Mouse (Mus musculus) heart, embryonic 13.5 days (tissue): ENCODE results near the gene Hus1. TPM values are rescaled to one million over a fixed set of nuclear protein-coding genes. Genes with fewer than 3 reads are reported as not detected.

ENCODE experiments used
- ATAC-seq: fragments of 200-750 bp; cut with Nextera tagmentation; 2 replicates; pipeline ENCODE4 v1.8.0; 2017; ENCODE audit warnings: moderate TSS enrichment; ENCODE audit not compliant: insufficient number of reproducible peaks, low FRiP score, low TSS enrichment; ENCODE audit errors: extremely low read depth
- H3K27ac ChIP-seq: fragments of 300-500 bp; sonication (generic); replicated peaks from 2 replicates; pipeline ENCODE4 v1.5.1; 2015; ENCODE audit warnings: moderate library complexity, mild to moderate bottlenecking, inconsistent platforms
- H3K27me3 ChIP-seq: fragments of 300-500 bp; sonication (generic); replicated peaks from 2 replicates; pipeline ENCODE4 v1.6.1; 2015; ENCODE audit warnings: mild to moderate bottlenecking, inconsistent platforms
- H3K36me3 ChIP-seq: fragments of 300-500 bp; sonication (generic); 2 replicates; pipeline ENCODE4 v1.6.1; 2015; ENCODE audit warnings: mild to moderate bottlenecking, inconsistent platforms
- H3K4me1 ChIP-seq: fragments of 300-500 bp; sonication (generic); 2 replicates; pipeline ENCODE4 v1.6.1; 2015; ENCODE audit warnings: inconsistent platforms
- H3K4me2 ChIP-seq: fragments of 300-500 bp; sonication (generic); 2 replicates; pipeline ENCODE4 v1.6.1; 2015; ENCODE audit warnings: inconsistent platforms, mild to moderate bottlenecking, moderate library complexity
- H3K4me3 ChIP-seq: fragments of 300-500 bp; sonication (generic); 2 replicates; pipeline ENCODE4 v1.5.1; 2015; ENCODE audit warnings: moderate library complexity, mild to moderate bottlenecking, inconsistent platforms
- H3K9ac ChIP-seq: fragments of 300-500 bp; sonication (generic); 2 replicates; pipeline ENCODE4 v1.6.1; 2015; ENCODE audit warnings: inconsistent platforms, mild to moderate bottlenecking, moderate library complexity
- H3K9me3 ChIP-seq: fragments of 300-500 bp; sonication (generic); 2 replicates; pipeline ENCODE4 v1.6.1; 2016; ENCODE audit warnings: inconsistent platforms
- WGBS: fragments of 180-500 bp; shearing (Covaris S2); methylation state at CpG from one replicate; pipeline ENCODE4 v1.1.7; 2015; ENCODE audit warnings: mixed read lengths; 5-methylcytosine and 5-hydroxymethylcytosine counted together
- polyA plus RNA-seq: library from polyadenylated mRNA; unstranded; fragments of >200 nt; fragmentation: Nextera tagmentation; extraction: Ambion mirVana; gene quantifications from 2 replicates; pipeline ENCODE4 v1.2.1, GENCODE M21; 2015

The Hus1 gene
- 12.1 and 13.0 TPM in 2 replicates for polyA plus RNA-seq

- peak within 1 kb of the TSS; percentile 95 for H3K27ac ChIP-seq
- H3K9ac ChIP-seq: peak within 1 kb of the TSS; percentile 95
- H3K4me2 ChIP-seq: peak within 1 kb of the TSS; percentile 94
- H3K4me3 ChIP-seq: peak within 1 kb of the TSS; percentile 90
- 0 out of 2 replicates have a peak, but pooled peaks cover 3% of the 10 kb centered on the region for H3K27me3 ChIP-seq
- H3K9me3 ChIP-seq: no peaks in the 10 kb centered on the region
- ATAC-seq: peak; percentile 76
- H3K36me3 ChIP-seq: peaks cover 26% of the 10 kb centered on the region
- H3K4me1 ChIP-seq: peaks cover 23% of the 10 kb centered on the region
- WGBS: 0% methylated on average over 43 of the region's 43 CpGs
These were observed at the start of gene Hus1 for GRCm38 (mm10) chr11:9010853-9011339. TSS of gene Hus1 (minus strand) at chr11:9011191.

- H3K27ac ChIP-seq: no peak overlapping the region
These were observed 49.5 kb upstream of the Hus1 start for GRCm38 (mm10) chr11:9060484-9060883.

GRCm38 (mm10) chr11:9060029-9060428, 49.0 kb upstream of the Hus1 start:
- Histone ChIP-seq H3K9me3 (no peaks in the 10 kb centered on the region), H3K27me3 (no peaks in the 10 kb centered on the region), H3K4me3 (no peak overlapping the region), H3K9ac (no peak overlapping the region), H3K4me1 (peaks cover 4% of the 10 kb centered on the region), H3K27ac (no peak overlapping the region), H3K4me2 (no peak overlapping the region), H3K36me3 (no peaks in the 10 kb centered on the region)
- ATAC-seq: no peak
- 87% methylated on average over 1 of the region's 1 CpGs for WGBS

More at GRCm38 (mm10) chr11:9060484-9060883, 49.5 kb upstream of the Hus1 start:
- Histone ChIP-seq H3K4me3 (no peak overlapping the region), H3K4me1 (peaks cover 4% of the 10 kb centered on the region), H3K36me3 (no peaks in the 10 kb centered on the region), H3K4me2 (no peak overlapping the region), H3K9ac (no peak overlapping the region), H3K9me3 (no peaks in the 10 kb centered on the region), H3K27me3 (no peaks in the 10 kb centered on the region)
- 27% methylated on average over 5 of the region's 5 CpGs for WGBS
- no peak for ATAC-seq

- Histone ChIP-seq H3K9me3 (no peaks in the 10 kb centered on the region), H3K36me3 (no peaks in the 10 kb centered on the region), H3K4me2 (no peak overlapping the region), H3K4me3 (no peak overlapping the region), H3K9ac (no peak overlapping the region), H3K27ac (no peak overlapping the region), H3K27me3 (no peaks in the 10 kb centered on the region), H3K4me1 (peaks cover 4% of the 10 kb centered on the region)
- no peak for ATAC-seq
- 75% methylated on average over 4 of the region's 4 CpGs for WGBS
These were observed 46.7 kb upstream of the Hus1 start for GRCm38 (mm10) chr11:9057711-9058110.

GRCm38 (mm10) chr11:9056937-9057336, 45.9 kb upstream of the Hus1 start:
- no peak overlapping the region for H3K9ac ChIP-seq
- 70% methylated on average over 2 of the region's 2 CpGs for WGBS
- ATAC-seq: no peak
- no peaks in the 10 kb centered on the region for H3K27me3 ChIP-seq
- H3K4me2 ChIP-seq: no peak overlapping the region
- H3K27ac ChIP-seq: no peak overlapping the region
- H3K4me3 ChIP-seq: no peak overlapping the region
- H3K4me1 ChIP-seq: peaks cover 9% of the 10 kb centered on the region
- no peaks in the 10 kb centered on the region for H3K36me3 ChIP-seq
- H3K9me3 ChIP-seq: no peaks in the 10 kb centered on the region

GRCm38 (mm10) chr11:9051895-9052294, 40.9 kb upstream of the Hus1 start:
- H3K9ac ChIP-seq: no peak overlapping the region

GRCm38 (mm10) chr11:9050241-9050640, 39.2 kb upstream of the Hus1 start:
- Histone ChIP-seq H3K9me3 (no peaks in the 10 kb centered on the region), H3K4me1 (peaks cover 48% of the 10 kb centered on the region), H3K9ac (peak overlapping the region; percentile 24; the same call in 1 of the 2 replicates), H3K27me3 (peaks cover 12% of the 10 kb centered on the region), H3K36me3 (no peaks in the 10 kb centered on the region), H3K4me2 (peak overlapping the region; percentile 88), H3K4me3 (no peak overlapping the region), H3K27ac (no peak overlapping the region)
- WGBS: 73% methylated on average over 4 of the region's 4 CpGs
- ATAC-seq: no peak

More at GRCm38 (mm10) chr11:9051895-9052294, 40.9 kb upstream of the Hus1 start:
- Histone ChIP-seq H3K9me3 (no peaks in the 10 kb centered on the region), H3K4me1 (peaks cover 35% of the 10 kb centered on the region), H3K4me2 (no peak overlapping the region), H3K4me3 (no peak overlapping the region), H3K27me3 (peaks cover 12% of the 10 kb centered on the region), H3K36me3 (no peaks in the 10 kb centered on the region), H3K27ac (no peak overlapping the region)
- ATAC-seq: no peak
- 70% methylated on average over 2 of the region's 2 CpGs for WGBS

GRCm38 (mm10) chr11:9048703-9049060, 37.7 kb upstream of the Hus1 start, which contains the start of gene Sun3:
TSS of gene Sun3 (minus strand) at chr11:9048991.
- under 1% methylated on average over 18 of the region's 18 CpGs for WGBS
- Histone ChIP-seq H3K27ac (peak within 1 kb of the TSS; percentile 87), H3K4me1 (peaks cover 48% of the 10 kb centered on the region), H3K9ac (peak within 1 kb of the TSS; percentile 67), H3K27me3 (peaks cover 12% of the 10 kb centered on the region), H3K4me2 (peak within 1 kb of the TSS; percentile 88), H3K4me3 (peak within 1 kb of the TSS; percentile 58), H3K9me3 (no peaks in the 10 kb centered on the region), H3K36me3 (no peaks in the 10 kb centered on the region)
- peak; percentile 34; the same call in 1 of the 2 replicates for ATAC-seq

- Histone ChIP-seq H3K27ac (peak within 1 kb of the TSS; percentile 87), H3K4me3 (peak within 1 kb of the TSS; percentile 58), H3K36me3 (no peaks in the 10 kb centered on the region), H3K9me3 (no peaks in the 10 kb centered on the region), H3K4me1 (peaks cover 48% of the 10 kb centered on the region), H3K27me3 (peaks cover 12% of the 10 kb centered on the region), H3K4me2 (peak within 1 kb of the TSS; percentile 88), H3K9ac (peak within 1 kb of the TSS; percentile 67)
- WGBS: 4% methylated on average over 21 of the region's 21 CpGs
- peak; percentile 84 for ATAC-seq
These were observed 37.2 kb upstream of the Hus1 start, which contains the start of gene Gm11992 for GRCm38 (mm10) chr11:9048011-9048702. TSS of gene Gm11992 (plus strand) at chr11:9048594.

GRCm38 (mm10) chr11:9047044-9047443, 36.1 kb upstream of the Hus1 start:
- 30% methylated on average over 5 of the region's 5 CpGs for WGBS
- peak overlapping the region; percentile 87 for H3K27ac ChIP-seq

GRCm38 (mm10) chr11:9046546-9046945, 35.6 kb upstream of the Hus1 start:
- no peak for ATAC-seq
- H3K36me3 ChIP-seq: no peaks in the 10 kb centered on the region
- H3K4me3 ChIP-seq: no peak overlapping the region
- H3K4me1 ChIP-seq: peaks cover 39% of the 10 kb centered on the region
- H3K9me3 ChIP-seq: no peaks in the 10 kb centered on the region
- H3K27me3 ChIP-seq: peaks cover 12% of the 10 kb centered on the region
- 55% methylated on average over 2 of the region's 2 CpGs for WGBS
- no peak overlapping the region for H3K9ac ChIP-seq
- H3K4me2 ChIP-seq: peak overlapping the region; percentile 88
- peak overlapping the region; percentile 87 for H3K27ac ChIP-seq

More at GRCm38 (mm10) chr11:9047044-9047443, 36.1 kb upstream of the Hus1 start:
- Histone ChIP-seq H3K9ac (no peak overlapping the region), H3K27me3 (peaks cover 12% of the 10 kb centered on the region), H3K9me3 (no peaks in the 10 kb centered on the region), H3K4me1 (peaks cover 43% of the 10 kb centered on the region), H3K4me3 (no peak overlapping the region), H3K36me3 (no peaks in the 10 kb centered on the region), H3K4me2 (peak overlapping the region; percentile 88)
- peak; percentile 70; the same call in 1 of the 2 replicates for ATAC-seq
